Mouse (Mus musculus) limb, embryonic 12.5 days (tissue): ENCODE results near the gene Ralgps2. TPM values are rescaled to one million over a fixed set of nuclear protein-coding genes. Genes with fewer than 3 reads are reported as not detected.
A peak's percentile ranks its signal among the peaks of the same experiment; 100 is the strongest.

ENCODE experiments used
- ATAC-seq: fragments of 200-750 bp; cut with Nextera tagmentation; 2 replicates; pipeline ENCODE4 v1.8.0; 2017; ENCODE audit warnings: low read depth, moderate TSS enrichment; ENCODE audit not compliant: insufficient number of reproducible peaks, insufficient read depth, low FRiP score, low TSS enrichment
- H3K27ac ChIP-seq: fragments of 300-500 bp; sonication (generic); 2 replicates; pipeline ENCODE4 v1.5.1; 2016; ENCODE audit warnings: mild to moderate bottlenecking, moderate library complexity
- H3K27me3 ChIP-seq: fragments of 300-500 bp; sonication (generic); 2 replicates; pipeline ENCODE4 v1.6.1; 2016; ENCODE audit warnings: mild to moderate bottlenecking, moderate library complexity
- H3K36me3 ChIP-seq: fragments of 300-500 bp; sonication (generic); 2 replicates; pipeline ENCODE4 v1.6.1; 2016; ENCODE audit warnings: mild to moderate bottlenecking, moderate library complexity
- H3K4me1 ChIP-seq: fragments of 300-500 bp; sonication (generic); replicated peaks from 2 replicates; pipeline ENCODE4 v1.6.1; 2016
- H3K4me2 ChIP-seq: fragments of 300-500 bp; sonication (generic); 2 replicates; pipeline ENCODE4 v1.6.1; 2016; ENCODE audit warnings: mild to moderate bottlenecking, moderate library complexity
- H3K4me3 ChIP-seq: fragments of 300-500 bp; sonication (generic); replicated peaks from 2 replicates; pipeline ENCODE4 v1.5.1; 2016; ENCODE audit warnings: mild to moderate bottlenecking
- H3K9ac ChIP-seq: fragments of 300-500 bp; sonication (generic); replicated peaks from 2 replicates; pipeline ENCODE4 v1.6.1; 2016; ENCODE audit warnings: mild to moderate bottlenecking, moderate library complexity
- H3K9me3 ChIP-seq: fragments of 300-500 bp; sonication (generic); 2 replicates; pipeline ENCODE4 v1.6.1; 2016; ENCODE audit warnings: mild to moderate bottlenecking, moderate library complexity
- WGBS: fragments of 180-500 bp; shearing (Covaris S2); methylation state at CpG from one replicate; pipeline ENCODE4 v1.1.7; 2016; 5-methylcytosine and 5-hydroxymethylcytosine counted together
- polyA plus RNA-seq: library from polyadenylated mRNA; unstranded; fragments of >200 nt; fragmentation: Nextera tagmentation; extraction: Ambion mirVana; gene quantifications from 2 replicates; pipeline ENCODE4 v1.2.1, GENCODE M21; 2016

Gene Ralgps2
- polyA plus RNA-seq, 1 experiment from 2014 or later: 83.1 TPM

GRCm38 (mm10) chr1:156781076-156781741, 158.2 kb downstream of the Ralgps2 start:
- H3K4me2 ChIP-seq: peak overlapping the region; percentile 26; the same call in 1 of the 2 replicates
- peak overlapping the region; percentile 92 for H3K27ac ChIP-seq
- 0 out of 2 replicates have a peak, but pooled peaks cover 3% of the 10 kb centered on the region for H3K27me3 ChIP-seq
- H3K36me3 ChIP-seq: no peaks in the 10 kb centered on the region
- WGBS: 4% methylated on average over 12 of the region's 12 CpGs
- peaks cover 58% of the 10 kb centered on the region for H3K4me1 ChIP-seq
- H3K9ac ChIP-seq: 0 out of 2 replicates have a peak overlapping the region, but pooled peaks have one; percentile 34
- peak; percentile 53 for ATAC-seq
- no peak overlapping the region for H3K4me3 ChIP-seq
- H3K9me3 ChIP-seq: no peaks in the 10 kb centered on the region

- Histone ChIP-seq H3K9ac (no peak overlapping the region), H3K27ac (peak overlapping the region; percentile 92), H3K36me3 (no peaks in the 10 kb centered on the region), H3K9me3 (no peaks in the 10 kb centered on the region), H3K4me1 (peaks cover 57% of the 10 kb centered on the region), H3K4me3 (no peak overlapping the region), H3K4me2 (no peak overlapping the region), H3K27me3 (0 out of 2 replicates have a peak, but pooled peaks cover 3% of the 10 kb centered on the region)
- WGBS: 41% methylated on average over 16 of the region's 16 CpGs
- ATAC-seq: no peak
These were observed 159.0 kb downstream of the Ralgps2 start for GRCm38 (mm10) chr1:156780234-156781005.

DNA sequence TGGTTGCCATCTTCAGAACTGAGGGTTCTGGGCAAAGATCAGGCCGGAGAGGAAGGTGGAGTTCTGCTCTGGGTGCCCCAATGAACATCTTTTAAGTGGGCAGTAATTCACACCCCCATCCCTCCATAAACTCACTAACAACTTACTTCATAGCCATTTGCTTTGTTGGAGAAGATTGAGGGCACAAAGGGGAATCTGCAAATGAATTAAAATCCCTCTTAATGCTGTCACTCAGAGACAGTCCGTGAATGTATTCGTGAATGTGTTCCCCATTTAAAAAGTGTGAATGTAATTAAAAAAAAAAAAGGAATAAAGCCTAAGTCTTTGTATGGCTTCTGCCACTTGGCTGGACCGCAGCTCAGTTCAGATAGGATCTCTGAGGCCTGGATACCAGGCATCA, 159.8 kb downstream of the Ralgps2 start:
- Histone ChIP-seq H3K9me3 (no peaks in the 10 kb centered on the region), H3K4me1 (peaks cover 49% of the 10 kb centered on the region), H3K27ac (peak overlapping the region; percentile 92), H3K4me2 (peak overlapping the region; percentile 21; the same call in 1 of the 2 replicates), H3K36me3 (no peaks in the 10 kb centered on the region), H3K27me3 (peaks cover 7% of the 10 kb centered on the region; the same call in 1 of the 2 replicates), H3K9ac (no peak overlapping the region), H3K4me3 (no peak overlapping the region)
- 45% methylated on average over 4 of the region's 4 CpGs for WGBS
- ATAC-seq: no peak

GRCm38 (mm10) chr1:156778977-156779376, 160.4 kb downstream of the Ralgps2 start:
- Histone ChIP-seq H3K4me1 (peaks cover 44% of the 10 kb centered on the region), H3K9ac (no peak overlapping the region), H3K36me3 (no peaks in the 10 kb centered on the region), H3K27ac (peak overlapping the region; percentile 87), H3K27me3 (peaks cover 7% of the 10 kb centered on the region; the same call in 1 of the 2 replicates), H3K9me3 (no peaks in the 10 kb centered on the region), H3K4me3 (no peak overlapping the region), H3K4me2 (peak overlapping the region; percentile 21)
- ATAC-seq: peak; percentile 39
- 15% methylated on average over 6 of the region's 6 CpGs for WGBS

GRCm38 (mm10) chr1:156777896-156778295, 161.5 kb downstream of the Ralgps2 start:
- 80% methylated on average over 4 of the region's 4 CpGs for whole genome bisulfite sequencing

DNA sequence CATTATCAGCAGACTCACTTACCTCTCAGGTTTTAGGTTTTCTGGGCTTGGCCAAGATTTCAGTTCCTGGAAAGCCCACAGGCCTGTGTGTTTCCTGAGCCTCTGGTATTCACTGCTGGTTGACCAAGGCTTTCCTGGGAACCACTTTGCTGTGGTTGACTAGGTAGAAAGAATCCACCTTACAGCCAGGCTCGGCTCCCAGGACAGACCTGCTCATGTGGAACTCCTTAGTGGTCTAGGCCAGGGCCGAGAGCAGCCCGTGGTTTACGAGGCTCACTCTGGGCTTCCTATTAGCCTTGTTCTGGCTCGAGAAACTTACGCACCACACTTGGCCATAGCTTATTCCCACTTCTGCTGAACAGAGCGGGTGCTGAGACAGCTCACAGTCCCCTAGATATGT, 163.4 kb downstream of the Ralgps2 start:
- 69% methylated on average over 7 of the region's 7 CpGs for WGBS
- no peak overlapping the region for H3K9ac ChIP-seq
- peaks cover 26% of the 10 kb centered on the region for H3K4me1 ChIP-seq
- peaks cover 7% of the 10 kb centered on the region; the same call in 1 of the 2 replicates for H3K27me3 ChIP-seq
- H3K27ac ChIP-seq: 0 out of 2 replicates have a peak overlapping the region, but pooled peaks have one; percentile 41
- no peaks in the 10 kb centered on the region for H3K9me3 ChIP-seq
- no peak for ATAC-seq
- H3K4me3 ChIP-seq: no peak overlapping the region
- no peak overlapping the region for H3K4me2 ChIP-seq
- H3K36me3 ChIP-seq: no peaks in the 10 kb centered on the region

More at GRCm38 (mm10) chr1:156777896-156778295, 161.5 kb downstream of the Ralgps2 start:
- no peak overlapping the region for H3K4me3 ChIP-seq
- peaks cover 7% of the 10 kb centered on the region; the same call in 1 of the 2 replicates for H3K27me3 ChIP-seq
- H3K9me3 ChIP-seq: no peaks in the 10 kb centered on the region
- no peak overlapping the region for H3K27ac ChIP-seq
- H3K4me2 ChIP-seq: no peak overlapping the region
- no peak overlapping the region for H3K9ac ChIP-seq
- no peaks in the 10 kb centered on the region for H3K36me3 ChIP-seq
- no peak for ATAC-seq
- H3K4me1 ChIP-seq: peaks cover 43% of the 10 kb centered on the region

DNA sequence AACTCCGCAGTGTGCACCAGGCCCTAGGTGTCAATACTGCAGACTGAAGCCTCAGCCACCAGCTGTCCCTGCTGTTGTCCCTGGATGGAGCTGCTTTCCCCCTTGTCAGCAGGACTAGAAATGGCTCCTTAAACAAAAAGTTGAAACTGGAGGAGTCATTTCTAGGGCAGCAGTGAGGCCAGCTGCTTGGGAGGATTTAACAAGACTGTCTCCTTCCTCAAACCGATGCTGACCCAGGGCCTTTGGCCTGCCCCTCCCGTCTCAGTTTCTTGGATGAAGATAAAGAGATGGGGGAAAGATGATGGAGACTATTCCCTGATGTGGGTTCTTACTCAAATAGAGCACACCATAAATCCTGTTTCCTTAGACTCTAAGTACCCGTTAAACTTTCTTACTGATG, 164.2 kb downstream of the Ralgps2 start:
- ATAC-seq: no peak

GRCm38 (mm10) chr1:156770845-156771244, 168.6 kb downstream of the Ralgps2 start:
- Histone ChIP-seq H3K4me2 (no peak overlapping the region), H3K27ac (no peak overlapping the region), H3K4me3 (no peak overlapping the region), H3K36me3 (no peaks in the 10 kb centered on the region), H3K4me1 (peaks cover 11% of the 10 kb centered on the region), H3K9ac (no peak overlapping the region), H3K9me3 (peaks cover 18% of the 10 kb centered on the region), H3K27me3 (peaks cover 4% of the 10 kb centered on the region; the same call in 1 of the 2 replicates)
- 95% methylated on average over 10 of the region's 10 CpGs for WGBS
- ATAC-seq: no peak

More for the DNA sequence above, 164.2 kb downstream of the Ralgps2 start:
- 67% methylated on average over 4 of the region's 4 CpGs for WGBS
- H3K27me3 ChIP-seq: peaks cover 7% of the 10 kb centered on the region; the same call in 1 of the 2 replicates
- H3K4me1 ChIP-seq: peaks cover 19% of the 10 kb centered on the region
- H3K36me3 ChIP-seq: no peaks in the 10 kb centered on the region
- H3K4me2 ChIP-seq: no peak overlapping the region
- no peak overlapping the region for H3K9ac ChIP-seq
- H3K27ac ChIP-seq: no peak overlapping the region
- no peaks in the 10 kb centered on the region for H3K9me3 ChIP-seq
- H3K4me3 ChIP-seq: no peak overlapping the region

GRCm38 (mm10) chr1:156769621-156770297, 169.7 kb downstream of the Ralgps2 start:
- no peak for ATAC-seq
- peaks cover 19% of the 10 kb centered on the region for H3K9me3 ChIP-seq
- no peak overlapping the region for H3K4me2 ChIP-seq
- no peaks in the 10 kb centered on the region for H3K27me3 ChIP-seq
- H3K4me3 ChIP-seq: no peak overlapping the region
- no peaks in the 10 kb centered on the region for H3K36me3 ChIP-seq
- WGBS: 77% methylated on average over 18 of the region's 18 CpGs
- no peak overlapping the region for H3K9ac ChIP-seq
- H3K27ac ChIP-seq: peak overlapping the region; percentile 50
- peaks cover 11% of the 10 kb centered on the region for H3K4me1 ChIP-seq

DNA sequence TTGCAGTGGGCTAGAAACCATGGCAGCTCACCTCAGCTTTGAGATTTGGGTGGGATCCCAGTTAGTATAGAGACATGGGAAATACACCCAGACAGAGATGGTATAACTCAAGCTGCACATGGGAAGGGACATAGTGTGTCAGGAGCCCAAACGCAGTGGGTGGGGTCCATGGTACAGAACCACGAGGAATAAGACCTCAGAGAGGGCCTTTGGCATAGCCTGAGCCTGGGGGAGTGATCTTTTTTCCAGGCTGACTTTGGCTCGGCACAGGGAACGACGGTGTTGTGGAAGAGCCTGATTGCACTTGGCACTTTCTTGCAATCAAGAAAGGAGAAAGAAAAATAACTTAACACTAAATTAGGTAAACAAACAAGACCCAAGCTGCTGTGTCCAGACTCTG, 170.3 kb downstream of the Ralgps2 start:
- H3K36me3 ChIP-seq: no peaks in the 10 kb centered on the region
- WGBS: 54% methylated on average over 5 of the region's 5 CpGs
- 0 out of 2 replicates have a peak overlapping the region, but pooled peaks have one; percentile 50 for H3K27ac ChIP-seq
- no peak for ATAC-seq
- H3K9ac ChIP-seq: no peak overlapping the region
- H3K9me3 ChIP-seq: peaks cover 22% of the 10 kb centered on the region
- no peak overlapping the region for H3K4me3 ChIP-seq
- peaks cover 11% of the 10 kb centered on the region for H3K4me1 ChIP-seq
- no peak overlapping the region for H3K4me2 ChIP-seq
- H3K27me3 ChIP-seq: no peaks in the 10 kb centered on the region

GRCm38 (mm10) chr1:156765311-156765710, 174.1 kb downstream of the Ralgps2 start:
- no peak overlapping the region for H3K27ac ChIP-seq
- no peaks in the 10 kb centered on the region for H3K27me3 ChIP-seq
- no peaks in the 10 kb centered on the region for H3K36me3 ChIP-seq
- no peak for ATAC-seq
- peaks cover 33% of the 10 kb centered on the region for H3K4me1 ChIP-seq
- H3K4me2 ChIP-seq: no peak overlapping the region
- WGBS: 93% methylated on average over 3 of the region's 3 CpGs
- peaks cover 22% of the 10 kb centered on the region for H3K9me3 ChIP-seq
- no peak overlapping the region for H3K9ac ChIP-seq
- H3K4me3 ChIP-seq: no peak overlapping the region
